In the genomic region with DNA sequence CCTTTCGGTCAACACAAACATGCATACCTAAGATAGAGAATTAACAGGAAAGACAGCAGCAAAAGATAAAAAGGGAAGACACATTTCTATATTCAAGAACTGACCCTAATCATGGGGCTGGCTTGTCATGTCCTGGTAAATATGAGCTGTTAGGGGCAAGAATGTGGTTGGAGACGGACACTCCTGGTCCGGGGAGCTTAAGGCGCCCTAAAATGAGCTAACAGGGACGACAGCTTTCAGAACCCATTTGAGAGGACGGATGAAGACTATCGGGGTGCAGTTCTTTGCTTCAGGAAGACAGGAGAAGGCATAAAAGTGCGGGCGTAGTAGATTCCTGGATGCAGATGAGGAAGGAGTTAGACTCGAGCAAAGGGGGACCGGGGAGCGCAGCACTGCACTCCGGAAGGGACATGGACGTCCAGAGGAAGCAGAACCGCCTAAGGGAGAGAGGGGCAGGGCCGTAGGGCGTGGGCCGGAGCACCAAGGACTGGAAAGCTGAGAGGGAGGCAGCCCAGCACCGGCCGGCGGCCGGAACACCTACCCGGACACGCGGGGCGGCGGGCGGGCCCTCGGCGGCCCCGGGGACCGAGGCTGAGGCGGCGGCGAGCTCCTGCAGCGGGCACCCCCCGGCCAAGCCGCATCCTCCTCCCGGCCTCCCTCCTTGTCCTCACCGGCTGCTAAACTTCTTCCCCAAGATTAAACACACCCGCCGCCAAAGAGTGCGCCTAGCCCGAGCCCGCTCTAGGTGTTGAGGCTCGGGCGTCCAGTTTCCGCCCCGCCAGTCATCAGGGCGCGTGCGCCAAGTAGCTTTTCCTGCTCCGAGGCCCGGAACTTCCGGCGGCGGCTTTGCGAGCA, we compare ENCODE assay signal across 1 mouse cellular context.
TF ChIP-seq lines count a peak whose summit lies in the region.

A gene (minus strand): TSS at position 805 of the 855 bp plus-strand sequence.

TF ChIP-seq in CH12.LX, 34 proteins besides CTCF, POLR2A, EP300 and RAD21 (continued from another document):
- peak; percentile 60; the same call in 1 of the 2 replicates for TF ChIP-seq UBTF (IDR thresholded peaks at IDR 0.05; ENCODE audit: low read depth, low read length)
- peak; percentile 80 for TF ChIP-seq HCFC1 (IDR thresholded peaks at IDR 0.05; ENCODE audit: low read depth, low read length)
- no peak for TF ChIP-seq BHLHE40 (IDR thresholded peaks at IDR 0.05; ENCODE audit: low read depth, low read length)
- TF ChIP-seq KAT2A (IDR thresholded peaks at IDR 0.05; ENCODE audit: insufficient replicate concordance, low read length), result 0 out of 2 replicates have a peak, but pooled peaks have one; percentile 37
- peak; percentile 86 for TF ChIP-seq NRF1 (IDR thresholded peaks at IDR 0.05; ENCODE audit: low read depth, low read length)
- TF ChIP-seq PAX5 (IDR thresholded peaks at IDR 0.05; ENCODE audit: low read length), result no peak
